Comparison of ENCODE assay signal across 8 mouse cellular contexts in genomic region chr11:25644767-25645622, GRCm38 (mm10).
DNase-seq lines count a peak whose midpoint lies in the region; ATAC-seq and TF ChIP-seq lines count a peak whose summit lies in the region.

No protein-coding gene starts in this region.

- no peaks in the 10 kb centered on the region for H3K4me1 ChIP-seq in lung, embryonic 14.5 days (ENCODE audit: insufficient read depth)

- 57% methylated on average over 22 of the region's 22 CpGs for WGBS in lung, embryonic 14.5 days

- DNase-seq in lung, embryonic 14.5 days: peak; percentile 25
- no peak for DNase-seq in lung, postnatal 25 days (ENCODE audit: low spot score)
- DNase-seq in frontal cortex, postnatal 25 days (ENCODE audit: low spot score in 2 of 2): peak; percentile 10 to 19
- DNase-seq in layer of hippocampus, postnatal 10 days (ENCODE audit: low spot score in 2 of 2): peak; percentile 48 to 62
- peak; percentile 13 for DNase-seq in retina, embryonic 14.5 days (ENCODE audit: low spot score)
- no peak for DNase-seq in adrenal gland, postnatal 10 days
- no peak for DNase-seq in lung, adult 18-20 months

- peak overlapping the region; percentile 43 for H3K4me2 ChIP-seq in lung, embryonic 14.5 days

- no peak for TF ChIP-seq CTCF in lung, embryonic 14.5 days (IDR thresholded peaks at IDR 0.05; ENCODE audit: low read depth)

- ATAC-seq in lung, embryonic 14.5 days (ENCODE audit: insufficient read depth): no peak
- ATAC-seq in erythroblast, adult 5-6 weeks (replicated peaks; ENCODE audit: low FRiP score, poor library complexity, severe bottlenecking): no peak

- H3K9ac ChIP-seq in lung, embryonic 14.5 days: no peak overlapping the region

- no peaks in the 10 kb centered on the region for H3K36me3 ChIP-seq in lung, embryonic 14.5 days (ENCODE audit: insufficient read depth)

- peak overlapping the region; percentile 4; the same call in 1 of the 2 replicates for H3K4me3 ChIP-seq in lung, embryonic 14.5 days (ENCODE audit: low read depth, low read length)

- H3K27ac ChIP-seq in lung, embryonic 14.5 days (ENCODE audit: low read depth): no peak overlapping the region

- no peaks in the 10 kb centered on the region for H3K9me3 ChIP-seq in lung, embryonic 14.5 days (ENCODE audit: low read depth, low read length)

- H3K27me3 ChIP-seq in lung, embryonic 14.5 days (ENCODE audit: insufficient read depth, low read length): no peaks in the 10 kb centered on the region

Comparison
In these comparisons a context has a peak if more than half of its experiments do, and no peak if none do; other contexts are left out.
1. DNase-seq: peak in lung, embryonic 14.5 days (single experiment), frontal cortex, postnatal 25 days (2 of 2), layer of hippocampus, postnatal 10 days (2 of 2) and retina, embryonic 14.5 days (single experiment); none in lung, postnatal 25 days (single experiment), adrenal gland, postnatal 10 days (single experiment) and lung, adult 18-20 months (0 of 2).